ENCODE assay signal across 9 mouse cellular contexts in the genomic region with DNA sequence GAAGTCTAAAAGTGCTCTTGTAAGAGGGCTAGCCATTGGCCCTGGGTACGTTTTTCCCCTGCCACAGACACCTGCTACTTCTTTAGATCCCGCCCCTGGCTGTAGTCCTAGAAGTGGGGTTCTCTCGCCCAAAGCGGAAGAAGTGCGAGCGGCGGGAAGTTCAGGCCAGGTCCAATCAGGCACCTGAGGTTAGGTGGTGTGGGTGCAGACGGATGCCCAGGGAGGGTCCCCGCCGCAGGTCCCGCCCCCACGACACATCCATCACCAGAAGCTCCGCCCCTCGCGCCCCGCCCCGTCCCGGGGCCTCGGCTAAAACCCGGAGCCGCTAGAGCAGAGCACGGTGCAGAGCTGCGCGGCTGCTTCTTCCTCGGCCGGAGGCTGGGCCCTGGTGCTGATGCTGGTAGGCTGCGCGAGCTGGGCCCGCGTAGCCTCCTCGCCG. TPM values are rescaled to one million over a fixed set of nuclear protein-coding genes. Genes with fewer than 3 reads are reported as not detected.
DNase-seq lines count a peak whose midpoint lies in the region; ATAC-seq and TF ChIP-seq lines count a peak whose summit lies in the region.
"Had no signal": no experiment of that assay in that cellular context is flagged by ENCODE, and none has a peak within 500 bp of the region (broad histone marks: within the 10 kb centered on the region; RNA-seq: fewer than 3 reads in every experiment).

A gene (plus strand): TSS at position 333 of the 439 bp plus-strand sequence.

- H3K4me1 ChIP-seq in cerebellum, adult 2 months (ENCODE audit: control insufficient read depth, insufficient read depth, low read length): peaks cover 3% of the 10 kb centered on the region; the same call in 1 of the 2 replicates
- H3K4me1 ChIP-seq in hindbrain, postnatal 0 days (ENCODE audit: insufficient read depth, low read length): peaks cover 5% of the 10 kb centered on the region

- no peak for TF ChIP-seq CTCF in cerebellum, adult 2 months (IDR thresholded peaks at IDR 0.05; ENCODE audit: borderline replicate concordance, insufficient read depth, low read depth, low read length)
- TF ChIP-seq CTCF in hindbrain, postnatal 0 days (IDR thresholded peaks at IDR 0.05; ENCODE audit: low read depth): no peak

- peak; percentile 93 for DNase-seq in Muller cell, postnatal 12 days (ENCODE audit: inconsistent ontology term)
- peak; percentile 97 for DNase-seq in cerebellum, adult 2 months
- peak; percentile 80 to 93 for DNase-seq in frontal cortex, adult 2 months (ENCODE audit: extremely low spot score in 1 of 2, low spot score in 1 of 2)
- peak; percentile 96 for DNase-seq in hindbrain, postnatal 0 days (ENCODE audit: low spot score)
- peak; percentile 89 to 92 for DNase-seq in left cerebral cortex, adult 18-20 months (ENCODE audit: low spot score in 2 of 2)
- DNase-seq in lung, postnatal 36 days: peak; percentile 91
- DNase-seq in retina, postnatal 1 day: peak; percentile 94
- peak; percentile 99 for DNase-seq in thymus, postnatal 36 days

- no peaks in the 10 kb centered on the region for H3K9me3 ChIP-seq in hindbrain, postnatal 0 days (ENCODE audit: low read length)

- H3K4me2 ChIP-seq in hindbrain, postnatal 0 days (ENCODE audit: low read depth, low read length): peak within 1 kb of the TSS; percentile 79

- no peaks in the 10 kb centered on the region for H3K36me3 ChIP-seq in hindbrain, postnatal 0 days (ENCODE audit: insufficient read depth, low read length)

- peak; percentile 93 for TF ChIP-seq POLR2A in cerebellum, adult 2 months (IDR thresholded peaks at IDR 0.05; ENCODE audit: borderline replicate concordance, insufficient read depth, low read length)

- H3K27ac ChIP-seq in cerebellum, adult 2 months (ENCODE audit: insufficient read depth, low read length): peak within 1 kb of the TSS; percentile 55
- peak within 1 kb of the TSS; percentile 97 for H3K27ac ChIP-seq in hindbrain, postnatal 0 days
- H3K27ac ChIP-seq: macrophage had no signal

- peak within 1 kb of the TSS; percentile 98 for H3K4me3 ChIP-seq in cerebellum, adult 2 months (replicated peaks; ENCODE audit: insufficient read depth, low read depth, low read length)
- H3K4me3 ChIP-seq in hindbrain, postnatal 0 days (ENCODE audit: low read length): peak within 1 kb of the TSS; percentile 96

- H3K27me3 ChIP-seq in cerebellum, adult 2 months (ENCODE audit: control insufficient read depth, insufficient read depth, low read length): no peaks in the 10 kb centered on the region
- H3K27me3 ChIP-seq in hindbrain, postnatal 0 days (ENCODE audit: insufficient read depth, low read length): no peaks in the 10 kb centered on the region

- ATAC-seq in hindbrain, postnatal 0 days: peak; percentile 97

- WGBS in cerebellum, adult 2 months: under 1% methylated on average over 32 of the region's 32 CpGs
- WGBS in hindbrain, postnatal 0 days: under 1% methylated on average over 31 of the region's 32 CpGs

- peak within 1 kb of the TSS; percentile 98 for H3K9ac ChIP-seq in hindbrain, postnatal 0 days (replicated peaks; ENCODE audit: low read length)

RNA-seq across cellular contexts. Expression of the gene that starts here (rescaled TPM):
- 85.2 and 92.3 TPM in 2 replicates for polyA plus RNA-seq in cerebellum, adult 2 months (2012; rRNA removed)
- 54.4 and 55.8 TPM in 2 replicates for polyA plus RNA-seq in frontal cortex, adult 2 months (2012; rRNA removed)
- total RNA-seq in hindbrain, postnatal 0 days (2014; rRNA removed): 59.5 and 60.3 TPM in 2 replicates
- polyA plus RNA-seq in hindbrain, postnatal 0 days (2015; fragmentation: Nextera tagmentation; extraction: Ambion mirVana): 14.5 and 15.0 TPM in 2 replicates
- 10 to 100 TPM; 46.3 to 51.9 TPM for total RNA-seq in left cerebral cortex, adult 18-20 months (2021)

Comparison
In these comparisons a context has a peak if more than half of its experiments do, and no peak if none do; other contexts are left out.
1. Peak in every context shown above with its lines: DNase-seq, ATAC-seq, H3K4me3 ChIP-seq and H3K27ac ChIP-seq.